Mouse (Mus musculus): ENCODE data around the gene Slc5a5.

GRCm38 (mm10) chr8:70933036-70933435, 40.5 kb upstream of the Slc5a5 start:
- TF ChIP-seq CTCF (IDR thresholded peaks at IDR 0.05; ENCODE audit: control insufficient read depth, insufficient read depth, insufficient read length) (no peak), MAX (IDR thresholded peaks at IDR 0.05) (no peak), MYOD1 (IDR thresholded peaks at IDR 0.05; ENCODE audit: control insufficient read depth, insufficient read length, low read depth) (no peak)
